Mouse (Mus musculus) myocyte (in vitro differentiated cells): ENCODE measurements around the gene Dmgdh.

Experiments used
- CEBPB ChIP-seq: IDR thresholded peaks from 2 replicates; pipeline ENCODE4 v1.6.1; 2011; ENCODE audit warnings: mild to moderate bottlenecking, moderate library complexity; ENCODE audit not compliant: poor library complexity, insufficient read depth, severe bottlenecking
- E2F4 ChIP-seq: IDR thresholded peaks from one replicate; pipeline ENCODE4 v1.6.1; 2011; ENCODE audit warnings: mild to moderate bottlenecking, control low read depth, moderate library complexity; ENCODE audit not compliant: insufficient read depth
- MAX ChIP-seq: IDR thresholded peaks from one replicate; pipeline ENCODE4 v1.6.1; 2011; ENCODE audit warnings: low read depth, mild to moderate bottlenecking, control low read depth
- MYOD1 ChIP-seq, 3 experiments: IDR thresholded peaks; one replicate each; pipeline ENCODE4 v1.6.1; 2011; ENCODE audit warnings: control low read depth in 2 of 3, low read depth in 2 of 3, mild to moderate bottlenecking in 2 of 3, moderate library complexity in 1 of 3; ENCODE audit not compliant: insufficient read length in 2 of 3, control insufficient read depth in 1 of 3
- MYOG ChIP-seq, 3 experiments: IDR thresholded peaks; one replicate each; pipeline ENCODE4 v1.6.1; 2011; ENCODE audit warnings: control low read depth in 2 of 3, low read depth in 2 of 3, mild to moderate bottlenecking in 2 of 3; ENCODE audit not compliant: insufficient read length in 2 of 3, control insufficient read depth in 1 of 3, insufficient read depth in 1 of 3
- POLR2A ChIP-seq: IDR thresholded peaks from one replicate; pipeline ENCODE4 v1.6.1; 2011; ENCODE audit warnings: low read depth, mild to moderate bottlenecking, control low read depth, moderate library complexity; ENCODE audit not compliant: insufficient read length
- POLR2AphosphoS2 ChIP-seq: IDR thresholded peaks from one replicate; pipeline ENCODE4 v1.6.1; 2011; ENCODE audit warnings: low read depth, control low read depth; ENCODE audit not compliant: insufficient read length
- TCF12 ChIP-seq: IDR thresholded peaks from one replicate; pipeline ENCODE4 v1.6.1; 2011; ENCODE audit warnings: mild to moderate bottlenecking, control low read depth; ENCODE audit not compliant: poor library complexity, insufficient read depth, severe bottlenecking

- TF ChIP-seq POLR2A, result no peak
- TF ChIP-seq MAX, result no peak
- no peak for TF ChIP-seq E2F4
- TF ChIP-seq MYOD1 (IDR thresholded peaks at IDR 0.05; ENCODE audit: control insufficient read depth in 1 of 3, insufficient read length in 2 of 3, low read depth in 2 of 3), result no peak
- no peak for TF ChIP-seq CEBPB
- no peak for TF ChIP-seq MYOG (IDR thresholded peaks at IDR 0.05; ENCODE audit: control insufficient read depth in 1 of 3, insufficient read depth in 1 of 3, insufficient read length in 2 of 3, low read depth in 2 of 3)
- TF ChIP-seq POLR2AphosphoS2, result no peak
- no peak for TF ChIP-seq TCF12
Observed at GRCm38 (mm10) chr13:93785329-93785728, 111.1 kb downstream of the Dmgdh start.
